Comparison of ENCODE assay signal across 8 mouse cellular contexts in genomic region chr9:108450292-108451169, GRCm38 (mm10). TPM values are rescaled to one million over a fixed set of nuclear protein-coding genes. Genes with fewer than 3 reads are reported as not detected.
DNase-seq lines count a peak whose midpoint lies in the region; ATAC-seq and TF ChIP-seq lines count a peak whose summit lies in the region.
"Had no signal": no experiment of that assay in that cellular context is flagged by ENCODE, and none has a peak within 500 bp of the region (broad histone marks: within the 10 kb centered on the region; RNA-seq: fewer than 3 reads in every experiment).

No protein-coding gene starts in this region.

- TF ChIP-seq CTCF in MEL (IDR thresholded peaks at IDR 0.05 in 2 of 3, conservative IDR thresholded peaks at IDR 0.05 in 1 of 3; ENCODE audit: control insufficient read depth in 1 of 3, insufficient read depth in 1 of 3, low read depth in 2 of 3, low read length in 3 of 3, poor library complexity in 1 of 3, severe bottlenecking in 1 of 3), result no peak

- peak overlapping the region; percentile 69 to 80 for H3K4me3 ChIP-seq in MEL (ENCODE audit: control insufficient read depth in 1 of 2, insufficient read depth in 1 of 2, low read depth in 2 of 2, low read length in 2 of 2)

- TF ChIP-seq EP300 in MEL (IDR thresholded peaks at IDR 0.05; ENCODE audit: low read depth in 1 of 2, low read length in 2 of 2), result peak in 1 of 2 experiments; percentile 37; a peak in 1 of 4 replicates

- peaks cover 0 to 21% of the 10 kb centered on the region in 2 experiments; a peak in 2 of 4 replicates for H3K36me3 ChIP-seq in MEL (ENCODE audit: control insufficient read depth in 1 of 2, insufficient read depth in 2 of 2, low read length in 2 of 2)

- DNase-seq in MEL (ENCODE audit: low read depth, low spot score), result peak; percentile 80
- peak; percentile 52 for DNase-seq in NIH3T3 (ENCODE audit: low read depth)
- peak; percentile 21 for DNase-seq in forelimb bud, embryonic 11.5 days (ENCODE audit: low read depth, low spot score)
- DNase-seq in kidney, postnatal 25 days, result peak; percentile 44 to 71
- peak; percentile 48 for DNase-seq in right cerebral cortex, postnatal 4 days
- no peak for DNase-seq in adrenal gland, postnatal 25 days

- peak overlapping the region; percentile 74 for H3K9ac ChIP-seq in MEL (ENCODE audit: control insufficient read depth, low read depth, low read length, poor library complexity, severe bottlenecking)

- H3K4me1 ChIP-seq in MEL (ENCODE audit: control insufficient read depth in 1 of 2, insufficient read depth in 2 of 2, low read length in 2 of 2), result peaks cover 20 to 49% of the 10 kb centered on the region in 2 experiments

- H3K9me3 ChIP-seq in MEL (replicated peaks; ENCODE audit: insufficient read depth, low read length), result no peaks in the 10 kb centered on the region

- H3K79me2 ChIP-seq in MEL (ENCODE audit: control insufficient read depth, insufficient read depth, low read length, poor library complexity), result peaks cover 5% of the 10 kb centered on the region

- peak; percentile 38 for ATAC-seq in megakaryocyte progenitor cell, adult 5-6 weeks (replicated peaks; ENCODE audit: poor library complexity)

- TF ChIP-seq POLR2A in MEL (IDR thresholded peaks at IDR 0.05; ENCODE audit: control insufficient read depth in 1 of 2, insufficient read depth in 1 of 2, low read depth in 1 of 2, low read length in 2 of 2, poor library complexity in 1 of 2), result no peak; a peak in 1 of 4 replicates

- TF ChIP-seq RAD21 in MEL (IDR thresholded peaks at IDR 0.05; ENCODE audit: low read depth, low read length), result no peak

- H3K27ac ChIP-seq in MEL (ENCODE audit: control insufficient read depth, low read depth, low read length), result peak overlapping the region; percentile 90

- no peaks in the 10 kb centered on the region for H3K27me3 ChIP-seq in MEL (ENCODE audit: control insufficient read depth in 1 of 2, insufficient read depth in 2 of 2, low read length in 2 of 2)

TF ChIP-seq in MEL, 35 proteins besides CTCF, POLR2A, EP300 and RAD21:
- TF ChIP-seq UBTF (IDR thresholded peaks at IDR 0.05; ENCODE audit: borderline replicate concordance, insufficient read depth, low read depth, low read length) (no peak), ZNF384 (IDR thresholded peaks at IDR 0.05; ENCODE audit: low read depth, low read length) (peak; percentile 81), CHD1 (IDR thresholded peaks at IDR 0.05; ENCODE audit: low read depth, low read length) (peak; percentile 51), HCFC1 (IDR thresholded peaks at IDR 0.05; ENCODE audit: low read depth, low read length) (no peak), MAFK (IDR thresholded peaks at IDR 0.05; ENCODE audit: borderline replicate concordance, low read depth, low read length) (no peak), USF2 (IDR thresholded peaks at IDR 0.05; ENCODE audit: borderline replicate concordance in 1 of 2, insufficient read depth in 1 of 2, low read depth in 1 of 2, low read length in 2 of 2) (no peak), SIN3A (IDR thresholded peaks at IDR 0.05; ENCODE audit: low read length) (peak; percentile 51; the same call in 1 of the 2 replicates), TCF12 (IDR thresholded peaks at IDR 0.05; ENCODE audit: low read depth, low read length) (0 out of 2 replicates have a peak, but pooled peaks have one; percentile 13), MEF2A (IDR thresholded peaks at IDR 0.05; ENCODE audit: extremely low read depth, insufficient replicate concordance, low read depth, low read length, poor library complexity, severe bottlenecking) (peak; percentile 84), ETS1 (IDR thresholded peaks at IDR 0.05; ENCODE audit: low read depth, low read length) (peak; percentile 59), NELFE (IDR thresholded peaks at IDR 0.05; ENCODE audit: low read depth, low read length) (peak; percentile 30; the same call in 1 of the 2 replicates), MAZ (IDR thresholded peaks at IDR 0.05; ENCODE audit: low read depth, low read length) (0 out of 2 replicates have a peak, but pooled peaks have one; percentile 44), MXI1 (IDR thresholded peaks at IDR 0.05; ENCODE audit: low read depth, low read length) (no peak), POLR2AphosphoS2 (IDR thresholded peaks at IDR 0.05; ENCODE audit: low read length) (no peak), TBP (IDR thresholded peaks at IDR 0.05; ENCODE audit: low read depth, low read length) (peak; percentile 40; the same call in 1 of the 2 replicates)

RNA-seq across cellular contexts. Expression of gene Ccdc71, which starts 9.8 kb away (rescaled TPM):
- total RNA-seq in MEL (2012; rRNA removed), result 18.3 and 23.1 TPM in 2 replicates
- polyA plus RNA-seq in MEL (2012; ENCODE audit: insufficient read depth in 1 of 2, insufficient read length in 2 of 2, low read depth in 1 of 2, low replicate concordance in 2 of 2, missing spikeins in 1 of 2), result 10 to 100 TPM in 1 of 2 experiments, not detected in 1; 39.9 TPM
- 14.6 and 17.9 TPM in 2 replicates for total RNA-seq in megakaryocyte progenitor cell, adult 5-6 weeks (2015)
- 13.7 and 14.8 TPM in 2 replicates for total RNA-seq in megakaryocyte progenitor cell, adult 5-6 weeks (2017)
- total RNA-seq in adrenal gland, postnatal 25 days (2021), result 36.9 and 51.4 TPM in 2 replicates

RNA-seq across cellular contexts. Expression of gene Klhdc8b, which starts 10.8 kb away (rescaled TPM):
- total RNA-seq in MEL (2012; rRNA removed), result 48.0 and 71.9 TPM in 2 replicates
- 10 to 100 TPM; 57.3 to 77.2 TPM for polyA plus RNA-seq in MEL (2012; ENCODE audit: insufficient read depth in 1 of 2, insufficient read length in 2 of 2, low read depth in 1 of 2, low replicate concordance in 2 of 2, missing spikeins in 1 of 2)
- 0.46 and 1.1 TPM in 2 replicates for total RNA-seq in megakaryocyte progenitor cell, adult 5-6 weeks (2015)
- total RNA-seq in megakaryocyte progenitor cell, adult 5-6 weeks (2017), result 4.1 and 8.1 TPM in 2 replicates
- 33.2 and 38.8 TPM in 2 replicates for total RNA-seq in adrenal gland, postnatal 25 days (2021)

RNA-seq across cellular contexts. Expression of gene BC048562, which starts 14.2 kb away (rescaled TPM):
- total RNA-seq in MEL (2012; rRNA removed), result not detected in 2 replicates
- not detected for polyA plus RNA-seq in MEL (2012; ENCODE audit: insufficient read depth in 1 of 2, insufficient read length in 2 of 2, low read depth in 1 of 2, low replicate concordance in 2 of 2, missing spikeins in 1 of 2)
- not detected in 2 replicates for total RNA-seq in megakaryocyte progenitor cell, adult 5-6 weeks (2015)
- not detected in 2 replicates for total RNA-seq in megakaryocyte progenitor cell, adult 5-6 weeks (2017)
- total RNA-seq in adrenal gland, postnatal 25 days (2021), result not detected in 2 replicates
- total RNA-seq: liver, adult 2 months had no signal
- polyA plus RNA-seq: liver, adult 2 months had no signal

RNA-seq across cellular contexts. Expression of gene Ccdc36, which starts 22.2 kb away (rescaled TPM):
- total RNA-seq in MEL (2012; rRNA removed), result not detected in 2 replicates
- polyA plus RNA-seq in MEL (2012; ENCODE audit: insufficient read depth in 1 of 2, insufficient read length in 2 of 2, low read depth in 1 of 2, low replicate concordance in 2 of 2, missing spikeins in 1 of 2), result not detected
- 0.20 and 0.49 TPM in 2 replicates for total RNA-seq in megakaryocyte progenitor cell, adult 5-6 weeks (2015)
- total RNA-seq in megakaryocyte progenitor cell, adult 5-6 weeks (2017), result 0.54 and 0.74 TPM in 2 replicates
- not detected in 2 replicates for total RNA-seq in adrenal gland, postnatal 25 days (2021)
- total RNA-seq: liver, adult 2 months had no signal
- polyA plus RNA-seq: liver, adult 2 months had no signal

RNA-seq across cellular contexts. Expression of gene Lamb2, which starts 29.0 kb away (rescaled TPM):
- 0.56 and 0.58 TPM in 2 replicates for total RNA-seq in MEL (2012; rRNA removed)
- under 1 TPM in 1 of 2 experiments, not detected in 1; 0.84 TPM for polyA plus RNA-seq in MEL (2012; ENCODE audit: insufficient read depth in 1 of 2, insufficient read length in 2 of 2, low read depth in 1 of 2, low replicate concordance in 2 of 2, missing spikeins in 1 of 2)
- total RNA-seq in megakaryocyte progenitor cell, adult 5-6 weeks (2015), result 0.05 and 0.32 TPM in 2 replicates
- total RNA-seq in megakaryocyte progenitor cell, adult 5-6 weeks (2017), result 0.08 TPM in 1 of 2 replicates, not detected in the other
- total RNA-seq in adrenal gland, postnatal 25 days (2021), result 114 and 134 TPM in 2 replicates
